Mouse (Mus musculus): ENCODE data around the gene Arhgdib. TPM values are rescaled to one million over a fixed set of nuclear protein-coding genes. Genes with fewer than 3 reads are reported as not detected.

Gene Arhgdib
- polyA plus RNA-seq, 1 experiment from 2014 or later: 118 TPM

GRCm38 (mm10) chr6:136910247-136910890 lies 31.3 kb downstream of the Arhgdib start:
- 58% methylated on average over 9 of the region's 9 CpGs for WGBS
- Histone ChIP-seq H3K4me1 (ENCODE audit: control insufficient read depth, insufficient read depth, low read length) (peaks cover 27% of the 10 kb centered on the region), H3K4me2 (ENCODE audit: low read depth, low read length) (no peak overlapping the region), H3K9ac (ENCODE audit: low read depth, low read length) (no peak overlapping the region), H3K4me3 (ENCODE audit: low read depth, low read length) (no peak overlapping the region), H3K9me3 (ENCODE audit: control insufficient read depth, low read length) (no peaks in the 10 kb centered on the region), H3K27ac (replicated peaks; ENCODE audit: low read depth, low read length) (0 out of 2 replicates have a peak overlapping the region, but pooled peaks have one; percentile 25), H3K36me3 (ENCODE audit: control insufficient read depth, insufficient read depth, low read length) (no peaks in the 10 kb centered on the region), H3K27me3 (replicated peaks; ENCODE audit: control insufficient read depth, insufficient read depth, low read length) (no peaks in the 10 kb centered on the region)
- ATAC-seq (ENCODE audit: low read depth): no peak
- peak; percentile 89 for DNase-seq (ENCODE audit: low spot score)

GRCm38 (mm10) chr6:136906937-136907293 lies 34.8 kb downstream of the Arhgdib start:
- Histone ChIP-seq H3K36me3 (ENCODE audit: control insufficient read depth, insufficient read depth, low read length) (no peaks in the 10 kb centered on the region), H3K4me1 (ENCODE audit: control insufficient read depth, insufficient read depth, low read length) (peaks cover 16% of the 10 kb centered on the region), H3K9me3 (ENCODE audit: control insufficient read depth, low read length) (no peaks in the 10 kb centered on the region), H3K9ac (ENCODE audit: low read depth, low read length) (no peak overlapping the region), H3K27ac (replicated peaks; ENCODE audit: low read depth, low read length) (0 out of 2 replicates have a peak overlapping the region, but pooled peaks have one; percentile 17), H3K4me2 (ENCODE audit: low read depth, low read length) (peak overlapping the region; percentile 20; the same call in 1 of the 2 replicates), H3K27me3 (replicated peaks; ENCODE audit: control insufficient read depth, insufficient read depth, low read length) (no peaks in the 10 kb centered on the region), H3K4me3 (ENCODE audit: low read depth, low read length) (no peak overlapping the region)
- no peak for DNase-seq (ENCODE audit: low spot score)
- WGBS: 44% methylated on average over 10 of the region's 10 CpGs
- ATAC-seq (ENCODE audit: low read depth): no peak

- WGBS: 63% methylated on average over 19 of the region's 19 CpGs
- H3K4me2 ChIP-seq (ENCODE audit: low read depth, low read length): no peak overlapping the region
- H3K9ac ChIP-seq (ENCODE audit: low read depth, low read length): no peak overlapping the region
- H3K27ac ChIP-seq (replicated peaks; ENCODE audit: low read depth, low read length): peak overlapping the region; percentile 11; the same call in 1 of the 2 replicates
- H3K9me3 ChIP-seq (ENCODE audit: control insufficient read depth, low read length): no peaks in the 10 kb centered on the region
- peaks cover 12% of the 10 kb centered on the region for H3K4me1 ChIP-seq (ENCODE audit: control insufficient read depth, insufficient read depth, low read length)
- no peak overlapping the region for H3K4me3 ChIP-seq (ENCODE audit: low read depth, low read length)
- no peaks in the 10 kb centered on the region for H3K27me3 ChIP-seq (replicated peaks; ENCODE audit: control insufficient read depth, insufficient read depth, low read length)
- ATAC-seq (ENCODE audit: low read depth): no peak
- H3K36me3 ChIP-seq (ENCODE audit: control insufficient read depth, insufficient read depth, low read length): no peaks in the 10 kb centered on the region
- DNase-seq (ENCODE audit: low spot score): no peak
These were observed 35.3 kb downstream of the Arhgdib start for GRCm38 (mm10) chr6:136906283-136906936.

- Histone ChIP-seq H3K9ac (ENCODE audit: low read depth, low read length) (no peak overlapping the region), H3K4me3 (ENCODE audit: low read depth, low read length) (no peak overlapping the region), H3K4me1 (ENCODE audit: control insufficient read depth, insufficient read depth, low read length) (0 out of 2 replicates have a peak, but pooled peaks cover 3% of the 10 kb centered on the region), H3K27ac (replicated peaks; ENCODE audit: low read depth, low read length) (no peak overlapping the region), H3K27me3 (replicated peaks; ENCODE audit: control insufficient read depth, insufficient read depth, low read length) (no peaks in the 10 kb centered on the region), H3K9me3 (ENCODE audit: control insufficient read depth, low read length) (no peaks in the 10 kb centered on the region), H3K4me2 (ENCODE audit: low read depth, low read length) (no peak overlapping the region), H3K36me3 (ENCODE audit: control insufficient read depth, insufficient read depth, low read length) (no peaks in the 10 kb centered on the region)
- no peak for DNase-seq (ENCODE audit: low spot score)
- ATAC-seq (ENCODE audit: low read depth): no peak
- WGBS: 68% methylated on average over 8 of the region's 8 CpGs
These were observed 37.7 kb downstream of the Arhgdib start for GRCm38 (mm10) chr6:136903885-136904470.

- Histone ChIP-seq H3K27ac (replicated peaks; ENCODE audit: low read depth, low read length) (no peak overlapping the region), H3K9me3 (ENCODE audit: control insufficient read depth, low read length) (no peaks in the 10 kb centered on the region), H3K36me3 (ENCODE audit: control insufficient read depth, insufficient read depth, low read length) (no peaks in the 10 kb centered on the region), H3K9ac (ENCODE audit: low read depth, low read length) (no peak overlapping the region), H3K4me2 (ENCODE audit: low read depth, low read length) (no peak overlapping the region), H3K27me3 (replicated peaks; ENCODE audit: control insufficient read depth, insufficient read depth, low read length) (no peaks in the 10 kb centered on the region), H3K4me3 (ENCODE audit: low read depth, low read length) (no peak overlapping the region), H3K4me1 (ENCODE audit: control insufficient read depth, insufficient read depth, low read length) (peaks cover 14% of the 10 kb centered on the region)
- 85% methylated on average over 9 of the region's 9 CpGs for WGBS
- no peak for ATAC-seq (ENCODE audit: low read depth)
- no peak for DNase-seq (ENCODE audit: low spot score)
These were observed 39.2 kb downstream of the Arhgdib start for GRCm38 (mm10) chr6:136902527-136902926.

GRCm38 (mm10) chr6:136901010-136901409 lies 40.7 kb downstream of the Arhgdib start:
- Histone ChIP-seq H3K27me3 (replicated peaks; ENCODE audit: control insufficient read depth, insufficient read depth, low read length) (no peaks in the 10 kb centered on the region), H3K27ac (replicated peaks; ENCODE audit: low read depth, low read length) (no peak overlapping the region), H3K4me1 (ENCODE audit: control insufficient read depth, insufficient read depth, low read length) (peaks cover 13% of the 10 kb centered on the region), H3K36me3 (ENCODE audit: control insufficient read depth, insufficient read depth, low read length) (no peaks in the 10 kb centered on the region), H3K4me3 (ENCODE audit: low read depth, low read length) (no peak overlapping the region), H3K9ac (ENCODE audit: low read depth, low read length) (no peak overlapping the region), H3K9me3 (ENCODE audit: control insufficient read depth, low read length) (no peaks in the 10 kb centered on the region), H3K4me2 (ENCODE audit: low read depth, low read length) (no peak overlapping the region)
- 70% methylated on average over 2 of the region's 2 CpGs for WGBS
- ATAC-seq (ENCODE audit: low read depth) (no peak), DNase-seq (ENCODE audit: low spot score) (no peak)

- DNase-seq (ENCODE audit: low spot score): no peak
- no peak overlapping the region for H3K27ac ChIP-seq (replicated peaks; ENCODE audit: low read depth, low read length)
- no peak overlapping the region for H3K9ac ChIP-seq (ENCODE audit: low read depth, low read length)
- 66% methylated on average over 4 of the region's 4 CpGs for WGBS
- no peak for ATAC-seq (ENCODE audit: low read depth)
- peaks cover 16% of the 10 kb centered on the region for H3K4me1 ChIP-seq (ENCODE audit: control insufficient read depth, insufficient read depth, low read length)
- H3K36me3 ChIP-seq (ENCODE audit: control insufficient read depth, insufficient read depth, low read length): no peaks in the 10 kb centered on the region
- H3K4me2 ChIP-seq (ENCODE audit: low read depth, low read length): no peak overlapping the region
- no peaks in the 10 kb centered on the region for H3K9me3 ChIP-seq (ENCODE audit: control insufficient read depth, low read length)
- H3K4me3 ChIP-seq (ENCODE audit: low read depth, low read length): no peak overlapping the region
- H3K27me3 ChIP-seq (replicated peaks; ENCODE audit: control insufficient read depth, insufficient read depth, low read length): no peaks in the 10 kb centered on the region
These were observed 41.2 kb downstream of the Arhgdib start for GRCm38 (mm10) chr6:136900369-136901009.

GRCm38 (mm10) chr6:136898954-136899353 lies 42.7 kb downstream of the Arhgdib start:
- ATAC-seq (ENCODE audit: low read depth): no peak
- peaks cover 29% of the 10 kb centered on the region for H3K4me1 ChIP-seq (ENCODE audit: control insufficient read depth, insufficient read depth, low read length)
- 70% methylated on average over 2 of the region's 2 CpGs for WGBS
- H3K4me2 ChIP-seq (ENCODE audit: low read depth, low read length): no peak overlapping the region
- no peaks in the 10 kb centered on the region for H3K36me3 ChIP-seq (ENCODE audit: control insufficient read depth, insufficient read depth, low read length)
- H3K9ac ChIP-seq (ENCODE audit: low read depth, low read length): no peak overlapping the region
- H3K9me3 ChIP-seq (ENCODE audit: control insufficient read depth, low read length): no peaks in the 10 kb centered on the region
- no peak for DNase-seq (ENCODE audit: low spot score)
- no peak overlapping the region for H3K4me3 ChIP-seq (ENCODE audit: low read depth, low read length)
- H3K27me3 ChIP-seq (replicated peaks; ENCODE audit: control insufficient read depth, insufficient read depth, low read length): no peaks in the 10 kb centered on the region
- H3K27ac ChIP-seq (replicated peaks; ENCODE audit: low read depth, low read length): no peak overlapping the region

Measured in embryonic facial prominence, embryonic 14.5 days (tissue).